Mouse (Mus musculus) cerebellum, adult 11-12 months (tissue): ENCODE measurements at regions not wholly inside any gene's neighbourhood (a gene's known extent, or its start where the extent isn't known, plus 50 kb on each side); places are given as distances from the start of the nearest gene placed in this dataset.

Source experiments
- DNase-seq: peaks from one replicate; pipeline ENCODE4 v3.0.0; 2022

DNA sequence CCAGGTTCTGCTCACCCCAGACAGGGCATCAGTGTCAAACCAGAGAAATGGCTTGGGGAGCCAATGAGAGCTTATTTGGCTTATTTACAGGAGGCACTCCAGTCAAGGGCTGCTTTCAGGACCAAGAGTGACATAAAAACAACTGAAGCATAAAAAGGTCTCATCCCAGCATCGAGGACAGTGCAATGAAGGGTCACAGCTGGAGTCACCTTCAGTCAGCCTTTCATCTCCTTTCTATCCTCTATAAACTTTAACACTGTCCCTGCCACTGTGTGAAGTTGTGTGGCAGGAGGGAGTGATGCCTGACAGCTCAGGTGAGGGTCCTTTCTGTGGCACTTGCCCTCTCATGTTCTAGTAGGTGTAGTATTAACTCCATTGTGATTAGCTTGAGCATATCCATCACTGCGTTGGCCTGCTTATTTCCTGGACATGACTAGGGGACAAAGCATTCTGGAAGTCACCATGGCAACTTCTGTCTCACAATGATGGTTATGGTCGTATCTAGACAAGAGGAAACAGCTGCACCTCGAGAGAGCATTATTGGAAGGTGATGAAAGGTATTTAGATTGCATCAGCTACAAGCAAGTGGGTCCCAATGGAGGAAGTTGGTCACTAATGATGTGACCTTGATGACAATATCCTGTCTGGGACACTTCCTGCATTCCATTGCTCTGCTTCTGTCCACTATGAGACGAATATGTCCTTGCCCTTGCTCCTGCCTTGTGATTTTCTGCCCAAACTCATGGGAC, 87.8 kb upstream of the Enpp6 start:
- no peak for DNase-seq

DNA sequence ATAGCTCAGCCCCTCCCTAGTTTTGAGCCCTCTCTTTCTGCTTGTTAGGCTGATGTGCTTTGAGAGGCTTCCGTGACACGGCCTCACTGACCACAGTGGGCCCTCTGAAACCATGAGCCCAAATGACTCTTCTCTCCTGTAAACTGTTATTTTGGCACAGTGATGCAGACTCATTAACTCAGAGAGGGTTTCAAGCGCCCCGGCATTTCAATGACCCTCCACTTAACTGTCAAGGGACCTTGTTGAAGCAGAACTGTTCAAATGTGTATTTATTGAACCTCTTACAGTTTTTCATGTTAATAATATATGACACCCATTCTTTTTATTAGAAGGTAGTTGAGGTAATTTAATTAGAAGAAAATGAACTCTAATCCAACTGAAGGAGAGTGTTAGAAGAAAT, 85.9 kb upstream of the Enpp6 start:
- no peak for DNase-seq

DNA sequence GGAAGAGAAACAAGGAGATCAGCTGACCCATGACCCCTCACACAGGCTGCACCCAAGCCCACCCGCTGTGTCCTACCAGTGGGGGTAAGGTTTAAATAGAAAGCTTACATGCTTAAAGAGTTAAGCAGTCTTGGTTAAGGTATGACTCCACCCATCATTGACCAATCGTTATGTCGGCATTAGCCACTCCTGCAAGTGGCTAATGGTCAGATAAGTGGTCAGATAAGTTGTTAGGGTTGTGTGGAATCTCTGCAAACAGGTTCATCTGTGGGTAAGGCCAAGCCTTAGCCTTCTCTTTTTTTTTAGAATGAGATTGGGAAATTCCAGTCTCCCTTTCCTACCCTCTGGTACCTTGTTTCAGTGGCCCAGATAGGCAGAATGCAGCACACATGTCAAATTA, 82.0 kb upstream of the Enpp6 start:
- DNase-seq, result no peak

DNA sequence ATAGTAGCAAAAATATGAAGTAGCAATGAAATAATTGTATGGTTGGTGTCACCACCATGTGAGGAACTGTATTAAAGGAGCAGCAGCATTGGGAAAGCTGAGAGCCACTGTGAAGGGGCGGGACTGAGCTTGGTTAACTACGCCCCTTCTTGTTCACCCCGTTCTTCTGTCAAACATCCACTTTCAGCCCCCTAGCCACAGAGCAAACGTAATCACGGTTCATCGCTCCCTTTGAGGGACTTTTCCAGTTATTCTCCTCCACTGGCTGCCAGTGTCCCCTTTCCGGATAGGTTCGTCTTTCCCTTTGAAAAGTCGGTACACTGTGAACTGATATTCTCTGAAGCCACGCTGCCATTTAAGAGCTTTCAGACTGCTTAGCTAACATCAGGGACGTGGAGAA, 79.3 kb upstream of the Enpp6 start:
- DNase-seq, result no peak

DNA sequence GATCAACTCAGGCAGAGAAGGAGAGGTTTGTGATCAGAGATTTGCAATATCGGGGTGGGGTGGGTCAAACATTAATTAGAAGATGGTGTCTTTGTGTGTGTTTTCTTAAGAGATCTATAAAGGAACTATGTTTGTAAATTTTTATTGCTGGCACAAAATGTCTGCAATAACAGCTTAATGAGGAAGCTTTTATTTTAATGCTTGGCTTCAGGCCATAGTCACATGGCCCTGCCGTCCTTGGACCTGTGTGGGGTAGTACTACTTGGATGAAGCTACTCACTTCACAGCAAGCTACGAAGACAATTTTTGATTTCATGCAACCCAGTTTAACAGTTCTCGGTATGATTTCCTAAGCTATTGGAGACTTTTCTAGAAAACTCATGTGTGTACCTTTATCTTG, 78.5 kb upstream of the Enpp6 start:
- DNase-seq, result no peak

- no peak for DNase-seq
Observed at GRCm38 (mm10) chr8:46913956-46914355, 72.7 kb upstream of the Enpp6 start.

GRCm38 (mm10) chr8:46920071-46920470, 66.6 kb upstream of the Enpp6 start:
- DNase-seq, result no peak

- no peak for DNase-seq
Observed at GRCm38 (mm10) chr8:46921075-46921474, 65.6 kb upstream of the Enpp6 start.

DNA sequence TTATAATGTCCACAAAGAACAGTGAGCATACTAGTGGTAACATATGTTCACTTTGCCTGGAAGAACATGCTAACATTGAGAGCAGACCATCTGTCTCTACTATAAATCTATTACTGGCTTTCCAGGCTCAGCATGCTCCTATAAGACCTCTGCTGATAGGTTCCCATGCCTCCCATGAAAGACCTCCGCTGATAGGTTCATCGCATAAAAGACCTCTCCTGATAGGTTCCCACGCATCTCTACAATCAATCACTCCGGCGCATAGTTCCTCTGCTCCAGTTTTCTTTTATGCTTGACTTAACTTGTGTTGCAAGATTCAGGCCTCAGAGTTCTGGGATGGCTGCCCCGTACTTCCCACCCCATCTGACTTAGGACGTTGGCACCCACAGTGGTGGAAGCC, 65.1 kb upstream of the Enpp6 start:
- no peak for DNase-seq

- no peak for DNase-seq
Observed at GRCm38 (mm10) chr8:46924787-46925548, 61.7 kb upstream of the Enpp6 start.

DNA sequence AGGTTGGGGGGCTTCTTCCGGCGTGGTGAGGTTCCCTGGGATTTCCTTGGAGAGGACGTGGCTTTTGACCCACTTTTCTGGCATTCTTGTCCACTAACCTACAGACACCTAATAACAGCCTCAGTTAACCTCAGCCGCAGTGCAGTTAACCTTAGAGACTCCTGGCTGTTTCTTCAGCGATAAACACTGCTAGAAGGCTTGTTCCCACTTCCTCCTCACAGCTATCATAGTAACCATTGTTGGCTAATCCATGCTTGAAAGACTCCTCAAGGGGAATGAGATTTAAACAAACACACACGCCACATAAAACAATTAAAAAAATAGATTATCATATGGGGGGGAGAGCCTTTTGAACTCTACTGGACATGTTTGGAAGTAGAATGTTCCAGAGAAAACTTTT, 58.0 kb upstream of the Enpp6 start:
- DNase-seq, result no peak

DNA sequence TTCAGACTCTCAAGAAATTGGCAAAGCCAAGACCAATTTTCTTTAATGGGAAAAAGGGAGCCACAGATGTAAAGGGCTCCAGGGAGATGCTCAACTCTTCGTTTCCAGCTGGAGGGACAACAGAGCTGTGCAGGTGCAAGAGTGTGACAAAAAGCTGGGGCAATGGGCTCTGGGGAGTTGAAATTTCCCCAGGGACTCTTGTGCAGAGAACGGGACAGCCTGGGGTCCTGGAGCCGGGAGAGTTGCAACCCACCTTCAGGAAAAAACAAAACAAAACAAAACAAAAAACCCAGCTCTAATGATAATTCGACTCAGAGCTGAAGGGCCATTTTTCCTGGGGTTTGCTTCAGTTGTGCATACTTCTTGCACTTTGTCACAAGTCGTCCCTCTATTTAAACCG, 57.0 kb upstream of the Enpp6 start:
- no peak for DNase-seq

DNA sequence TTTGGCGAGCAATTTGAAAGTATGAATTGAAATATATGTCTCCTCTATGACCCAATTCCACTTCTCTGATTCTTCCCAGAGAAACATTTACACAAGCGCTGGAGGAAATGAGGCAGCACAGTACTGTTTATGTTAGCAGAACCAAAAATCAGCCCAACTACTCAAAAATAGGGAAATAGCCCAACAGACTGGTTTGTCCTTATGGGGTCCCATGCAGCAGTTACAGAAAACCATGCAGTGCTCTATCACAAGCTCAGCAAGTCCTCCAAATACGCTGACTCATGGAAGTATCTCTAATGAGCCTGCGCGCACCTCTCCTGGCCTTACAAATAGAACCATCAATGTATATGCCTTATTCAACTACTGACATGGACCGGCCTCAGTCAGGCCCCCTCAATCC, 55.4 kb upstream of the Enpp6 start:
- no peak for DNase-seq

GRCm38 (mm10) chr8:46933256-46933655, 53.4 kb upstream of the Enpp6 start:
- DNase-seq, result no peak

- no peak for DNase-seq
Observed at GRCm38 (mm10) chr8:46934254-46934653, 52.4 kb upstream of the Enpp6 start.

- DNase-seq, result peak; percentile 25
Observed at GRCm38 (mm10) chr8:46934898-46935297, 51.8 kb upstream of the Enpp6 start.

DNA sequence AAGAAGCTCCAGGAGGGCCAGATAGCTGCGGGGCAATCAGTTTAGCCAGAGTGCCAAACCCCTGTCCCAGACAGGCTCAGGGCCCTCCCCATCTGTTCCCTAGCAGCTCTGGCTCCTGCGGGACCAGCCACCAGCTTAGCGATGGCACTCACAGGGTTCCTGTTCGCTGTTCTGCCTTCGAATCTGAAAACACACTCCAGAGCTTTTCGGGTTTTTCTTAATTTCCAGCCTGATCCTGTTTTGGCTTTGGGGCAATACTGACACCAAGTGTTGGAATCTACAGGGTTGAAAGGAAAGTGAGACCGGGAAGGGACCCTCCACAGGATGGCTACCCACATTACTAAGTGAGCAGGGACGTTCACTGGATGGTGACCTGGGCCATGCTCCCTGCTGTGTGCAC, 50.6 kb upstream of the Enpp6 start:
- DNase-seq, result no peak
